Mouse (Mus musculus): ENCODE results near the gene Polr1a.

Polr1a gene

DNA sequence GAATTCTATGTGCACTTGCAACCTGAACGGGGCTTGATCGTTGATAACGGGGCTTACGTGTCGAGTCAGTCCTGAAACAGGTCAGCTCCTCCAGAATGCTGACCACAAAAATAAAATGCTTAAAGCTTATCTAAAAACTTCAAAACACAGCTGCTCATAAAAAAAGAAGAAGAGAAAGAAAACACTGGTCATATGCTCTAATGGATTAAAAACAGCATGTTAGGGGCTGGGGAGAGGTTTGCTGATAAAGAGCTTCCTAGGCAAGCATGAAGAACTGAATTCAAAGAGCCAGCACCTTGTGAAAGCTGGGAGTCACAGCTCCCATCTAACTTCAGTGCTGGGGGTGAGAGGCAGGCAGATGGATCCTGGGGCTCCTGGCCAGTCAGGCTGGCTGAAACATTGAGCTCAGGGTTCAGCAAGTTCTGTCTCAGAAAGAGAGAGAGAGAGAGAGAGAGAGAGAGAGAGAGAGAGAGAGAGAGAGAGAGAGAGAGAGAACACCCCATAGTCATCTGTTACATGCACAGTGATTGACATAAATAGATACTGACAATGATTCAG is 92.4 kb downstream of the Polr1a start:
- DNase-seq = no peak

GRCm38 (mm10) chr6:72007411-72008212 is 98.8 kb downstream of the Polr1a start:
- no peak for DNase-seq

DNA sequence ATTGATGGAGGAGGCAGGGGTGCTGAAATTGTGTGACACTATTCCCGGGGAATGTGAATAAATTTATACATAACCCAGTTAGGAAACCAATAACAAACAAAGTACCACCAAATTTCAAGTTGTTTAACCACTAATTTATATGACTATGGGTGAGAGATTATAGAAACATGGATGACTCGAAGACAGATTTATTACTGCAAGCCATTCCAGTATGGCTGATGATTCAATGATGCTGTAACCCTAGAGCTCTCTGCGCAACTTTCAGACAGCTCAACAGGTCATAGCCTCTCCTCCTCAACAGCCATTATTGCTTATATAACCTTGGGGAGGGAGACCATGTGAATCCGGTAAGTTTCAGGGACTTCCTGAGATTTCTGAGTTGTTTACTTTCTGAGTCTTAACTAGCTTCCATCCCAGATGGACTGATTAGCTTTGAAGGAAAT is 99.4 kb downstream of the Polr1a start:
- DNase-seq = no peak

DNA sequence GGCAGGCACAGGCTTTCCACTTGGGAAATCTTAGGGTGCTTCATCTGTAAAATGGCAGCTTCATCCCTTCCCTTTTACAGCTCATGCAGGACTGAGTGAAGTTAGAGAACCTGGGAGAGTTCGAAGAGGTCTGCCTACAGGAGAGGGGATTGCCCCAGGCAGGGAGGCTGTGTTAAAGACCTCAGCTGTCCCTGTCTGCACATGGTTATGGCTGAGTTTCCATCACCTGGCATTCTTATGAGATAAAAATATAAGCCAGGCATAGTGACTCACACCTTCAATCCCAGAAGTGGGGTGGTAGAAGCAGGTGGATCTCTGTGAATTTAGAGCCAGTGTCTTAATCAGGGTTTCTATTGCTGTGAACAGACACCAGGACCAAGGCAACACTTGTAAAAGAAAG is 100.6 kb downstream of the Polr1a start:
- no peak for DNase-seq

DNA sequence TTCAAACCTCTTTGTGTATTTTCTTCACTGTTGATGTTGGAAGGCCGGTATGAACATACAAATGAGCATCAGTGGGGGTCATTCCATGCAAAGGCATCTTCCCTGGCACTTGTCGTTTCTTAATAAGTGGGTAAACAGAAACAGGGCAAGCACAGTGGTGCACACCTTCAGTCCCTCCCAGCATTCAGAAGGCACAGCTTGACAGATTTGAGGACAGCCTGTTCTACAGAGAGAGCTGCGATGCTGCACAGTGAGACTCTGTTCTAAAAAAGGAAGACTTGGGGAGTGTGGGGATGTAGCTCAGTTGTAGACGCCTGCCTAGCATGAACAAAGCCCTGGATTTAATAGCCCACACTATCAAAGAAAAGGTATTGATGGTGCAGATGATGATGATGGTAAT is 105.2 kb downstream of the Polr1a start:
- no peak for DNase-seq

GRCm38 (mm10) chr6:72018052-72018451 is 109.2 kb downstream of the Polr1a start:
- no peak for DNase-seq

DNA sequence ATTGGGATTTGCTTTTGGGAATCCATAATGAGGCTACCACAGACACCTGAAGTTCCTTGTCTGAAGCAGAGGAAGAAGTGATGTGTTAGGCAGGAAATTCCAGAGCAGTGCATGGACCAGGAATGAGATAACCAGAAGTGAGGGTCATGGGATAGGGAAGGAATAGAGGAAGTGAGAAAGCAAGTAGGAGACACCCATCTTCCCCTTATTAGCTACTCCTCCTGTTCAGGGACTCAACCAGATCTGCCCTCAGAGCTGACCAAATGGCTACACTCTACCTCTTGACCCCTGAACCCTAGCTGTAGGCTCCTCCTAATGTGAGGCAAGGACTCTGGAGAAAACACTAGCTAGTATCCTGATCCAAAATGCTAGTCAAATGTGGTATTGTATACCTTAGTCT is 116.6 kb downstream of the Polr1a start:
- DNase-seq = no peak

- DNase-seq = no peak
Measured at GRCm38 (mm10) chr6:72028079-72028478, 119.2 kb downstream of the Polr1a start.

GRCm38 (mm10) chr6:72029674-72030073 is 120.8 kb downstream of the Polr1a start:
- DNase-seq = no peak

Data from spleen, adult 18-20 months (tissue).